Mouse (Mus musculus): Measurements from ENCODE around the gene Evx2.

Evx2 gene

GRCm38 (mm10) chr2:74680561-74681398 is 21.4 kb upstream of the Evx2 start:
- DNase-seq = no peak

GRCm38 (mm10) chr2:74679980-74680379 is 20.6 kb upstream of the Evx2 start:
- no peak for DNase-seq

GRCm38 (mm10) chr2:74679596-74679971 is 20.2 kb upstream of the Evx2 start:
- no peak for DNase-seq

GRCm38 (mm10) chr2:74678891-74679595 is 19.7 kb upstream of the Evx2 start, which contains the start of gene Hoxd11:
Gene Hoxd11 (plus strand): TSS chr2:74679557.
- peak in 1 of 2 experiments; percentile 8 for DNase-seq

- DNase-seq = no peak
Measured at GRCm38 (mm10) chr2:74677106-74677505, 17.7 kb upstream of the Evx2 start.

GRCm38 (mm10) chr2:74676376-74677052 is 17.2 kb upstream of the Evx2 start:
- no peak for DNase-seq

- DNase-seq = peak in 1 of 2 experiments; percentile 23
Measured at GRCm38 (mm10) chr2:74675666-74676282, 16.4 kb upstream of the Evx2 start.

- DNase-seq = no peak
Measured at GRCm38 (mm10) chr2:74674881-74675665, 15.7 kb upstream of the Evx2 start, which contains the start of gene Hoxd12. Gene Hoxd12 (plus strand): TSS chr2:74675013.

- DNase-seq = no peak
Measured at GRCm38 (mm10) chr2:74673835-74674425, 14.6 kb upstream of the Evx2 start.

- DNase-seq = peak; percentile 84 to 85
Measured at GRCm38 (mm10) chr2:74672481-74673362, 13.4 kb upstream of the Evx2 start.

GRCm38 (mm10) chr2:74671847-74672246 is 12.5 kb upstream of the Evx2 start:
- no peak for DNase-seq

GRCm38 (mm10) chr2:74670632-74671188 is 11.4 kb upstream of the Evx2 start:
- no peak for DNase-seq

GRCm38 (mm10) chr2:74669650-74670235 is 10.4 kb upstream of the Evx2 start:
- DNase-seq = no peak

- peak in 1 of 2 experiments; percentile 1 for DNase-seq
Measured at GRCm38 (mm10) chr2:74669230-74669578, 9.8 kb upstream of the Evx2 start.

GRCm38 (mm10) chr2:74668370-74669229 is 9.2 kb upstream of the Evx2 start:
- DNase-seq = no peak

GRCm38 (mm10) chr2:74667842-74668357 is 8.5 kb upstream of the Evx2 start, which contains the start of gene Hoxd13:
Gene Hoxd13 (plus strand): TSS chr2:74668310.
- no peak for DNase-seq

- no peak for DNase-seq
Measured at GRCm38 (mm10) chr2:74667191-74667841, 8.0 kb upstream of the Evx2 start.

GRCm38 (mm10) chr2:74666411-74666810 is 7.1 kb upstream of the Evx2 start:
- no peak for DNase-seq
